Mouse (Mus musculus): Measurements from ENCODE around the gene Btbd8. TPM values are rescaled to one million over a fixed set of nuclear protein-coding genes. Genes with fewer than 3 reads are reported as not detected.

Gene Btbd8
- polyA plus RNA-seq, 1 experiment from 2014 or later = 3.7 TPM

Other genes starting within 250 kb of the Btbd8 start
- gene Tgfbr3, start 148.4 kb upstream of the Btbd8 start, polyA plus RNA-seq (2015; fragmentation: Nextera tagmentation; extraction: Ambion mirVana) = 19.1 and 20.5 TPM in 2 replicates
- gene Brdt, start 106.8 kb upstream of the Btbd8 start, polyA plus RNA-seq (2015; fragmentation: Nextera tagmentation; extraction: Ambion mirVana) = 0.59 and 0.64 TPM in 2 replicates
- 0.41 and 0.68 TPM in 2 replicates for gene Ephx4, start 35.3 kb upstream of the Btbd8 start, polyA plus RNA-seq (2015; fragmentation: Nextera tagmentation; extraction: Ambion mirVana)
- gene Lpcat2b, start 6.4 kb upstream of the Btbd8 start, polyA plus RNA-seq (2015; fragmentation: Nextera tagmentation; extraction: Ambion mirVana) = not detected in 2 replicates
- gene Gm42669, start 69.6 kb downstream of the Btbd8 start, polyA plus RNA-seq (2015; fragmentation: Nextera tagmentation; extraction: Ambion mirVana) = 0.08 and 0.29 TPM in 2 replicates
- 0.08 and 0.20 TPM in 2 replicates for gene 1700028K03Rik, start 96.7 kb downstream of the Btbd8 start, polyA plus RNA-seq (2015; fragmentation: Nextera tagmentation; extraction: Ambion mirVana)
- gene Rpap2, start 159.4 kb downstream of the Btbd8 start, polyA plus RNA-seq (2015; fragmentation: Nextera tagmentation; extraction: Ambion mirVana) = 10.2 and 11.7 TPM in 2 replicates
- 18.7 and 22.9 TPM in 2 replicates for gene Glmn, start 159.9 kb downstream of the Btbd8 start, polyA plus RNA-seq (2015; fragmentation: Nextera tagmentation; extraction: Ambion mirVana)

All from heart, embryonic 13.5 days (tissue).